Mouse (Mus musculus): ENCODE results near the gene Ccdc157.

The Ccdc157 gene

GRCm38 (mm10) chr11:4183511-4183910, 23.4 kb upstream of the Ccdc157 start:
- in situ Hi-C loops (cut with MboI, MseI) = no loop called here

- in situ Hi-C loops (cut with MboI, MseI) = no loop called here
These were observed 22.0 kb upstream of the Ccdc157 start for GRCm38 (mm10) chr11:4182061-4182460.

- in situ Hi-C loops (cut with MboI, MseI) = no loop called here
These were observed 17.6 kb upstream of the Ccdc157 start for GRCm38 (mm10) chr11:4177716-4178115.

- in situ Hi-C loops (cut with MboI, MseI) = no loop called here
These were observed 14.5 kb upstream of the Ccdc157 start for GRCm38 (mm10) chr11:4174586-4174985.

GRCm38 (mm10) chr11:4166467-4167090, 6.5 kb upstream of the Ccdc157 start:
- in situ Hi-C loops (cut with MboI, MseI) = no loop called here

- in situ Hi-C loops (cut with MboI, MseI) = no loop called here
These were observed 4.6 kb upstream of the Ccdc157 start for GRCm38 (mm10) chr11:4164701-4165100.

- in situ Hi-C loops (cut with MboI, MseI) = no loop called here
These were observed 826 bp upstream of the Ccdc157 start for GRCm38 (mm10) chr11:4160758-4161480.

- in situ Hi-C loops (cut with MboI, MseI) = no loop called here
These were observed 1.4 kb downstream of the Ccdc157 start for GRCm38 (mm10) chr11:4158676-4159075.

GRCm38 (mm10) chr11:4155641-4156040, 4.5 kb downstream of the Ccdc157 start:
- in situ Hi-C loops (cut with MboI, MseI) = no loop called here

- in situ Hi-C loops (cut with MboI, MseI) = no loop called here
These were observed 6.4 kb downstream of the Ccdc157 start for GRCm38 (mm10) chr11:4153694-4154093.

GRCm38 (mm10) chr11:4149886-4150285, 10.2 kb downstream of the Ccdc157 start:
- in situ Hi-C loops (cut with MboI, MseI) = no loop called here

GRCm38 (mm10) chr11:4148536-4149156, 11.4 kb downstream of the Ccdc157 start:
- in situ Hi-C loops (cut with MboI, MseI) = no loop called here

- in situ Hi-C loops (cut with MboI, MseI) = no loop called here
These were observed 12.0 kb downstream of the Ccdc157 start for GRCm38 (mm10) chr11:4148120-4148519.

GRCm38 (mm10) chr11:4147098-4147497, 13.0 kb downstream of the Ccdc157 start:
- in situ Hi-C loops (cut with MboI, MseI) = no loop called here

GRCm38 (mm10) chr11:4146381-4146780, 13.7 kb downstream of the Ccdc157 start:
- in situ Hi-C loops (cut with MboI, MseI) = no loop called here

- in situ Hi-C loops (cut with MboI, MseI) = no loop called here
These were observed 16.6 kb downstream of the Ccdc157 start for GRCm38 (mm10) chr11:4143281-4144062.

GRCm38 (mm10) chr11:4142352-4142751, 17.7 kb downstream of the Ccdc157 start:
- in situ Hi-C loops (cut with MboI, MseI) = no loop called here

GRCm38 (mm10) chr11:4141505-4141904, 18.6 kb downstream of the Ccdc157 start:
- in situ Hi-C loops (cut with MboI, MseI) = no loop called here

GRCm38 (mm10) chr11:4138964-4139363, 21.1 kb downstream of the Ccdc157 start:
- in situ Hi-C loops (cut with MboI, MseI) = no loop called here

- in situ Hi-C loops (cut with MboI, MseI) = loop anchor here (5.0 kb wide), 1 partner anchor 83 kb away; no protein-coding TSS in a partner anchor
These were observed 24.8 kb downstream of the Ccdc157 start, which contains the start of gene Rnf215 for GRCm38 (mm10) chr11:4134986-4135935. Rnf215 (plus strand) TSS chr11:4135202.

GRCm38 (mm10) chr11:4134400-4134799, 25.7 kb downstream of the Ccdc157 start:
- in situ Hi-C loops (cut with MboI, MseI) = loop anchor here (5.0 kb wide), 1 partner anchor 82 kb away; no protein-coding TSS in a partner anchor

All from T-helper 1 cell (primary cell).